Mouse (Mus musculus): ENCODE measurements at regions not wholly inside any gene's neighbourhood (a gene's known extent, or its start where the extent isn't known, plus 50 kb on each side); places are given as distances from the start of the nearest gene placed in this dataset.

- no peak for DNase-seq (ENCODE audit: low read depth)
Measured at GRCm38 (mm10) chr2:148558365-148558764, 114.0 kb upstream of the Nxt1 start.

GRCm38 (mm10) chr2:148551207-148551606, 107.8 kb upstream of the Cd93 start:
- no peak for DNase-seq (ENCODE audit: low read depth)

GRCm38 (mm10) chr2:148549618-148550017, 106.3 kb upstream of the Cd93 start:
- DNase-seq (ENCODE audit: low read depth): no peak

- peak; percentile 63 for DNase-seq (ENCODE audit: low read depth)
Measured at GRCm38 (mm10) chr2:148542340-148542739, 99.0 kb upstream of the Cd93 start.

- peak; percentile 70 for DNase-seq (ENCODE audit: low read depth)
Measured at GRCm38 (mm10) chr2:148537914-148538510, 94.6 kb upstream of the Cd93 start.

- peak; percentile 54 for DNase-seq (ENCODE audit: low read depth)
Measured at GRCm38 (mm10) chr2:148537251-148537650, 93.9 kb upstream of the Cd93 start.

GRCm38 (mm10) chr2:148536608-148537007, 93.2 kb upstream of the Cd93 start:
- DNase-seq (ENCODE audit: low read depth): no peak

GRCm38 (mm10) chr2:148535562-148536180, 92.3 kb upstream of the Cd93 start:
- peak; percentile 73 for DNase-seq (ENCODE audit: low read depth)

- no peak for DNase-seq (ENCODE audit: low read depth)
Measured at GRCm38 (mm10) chr2:148532051-148532450, 88.7 kb upstream of the Cd93 start.

GRCm38 (mm10) chr2:148530546-148530945, 87.2 kb upstream of the Cd93 start:
- DNase-seq (ENCODE audit: low read depth): no peak

GRCm38 (mm10) chr2:148529900-148530299, 86.5 kb upstream of the Cd93 start:
- DNase-seq (ENCODE audit: low read depth): no peak

- DNase-seq (ENCODE audit: low read depth): no peak
Measured at GRCm38 (mm10) chr2:148527755-148528154, 84.4 kb upstream of the Cd93 start.

GRCm38 (mm10) chr2:148525496-148525895, 82.1 kb upstream of the Cd93 start:
- no peak for DNase-seq (ENCODE audit: low read depth)

GRCm38 (mm10) chr2:148523401-148523800, 80.0 kb upstream of the Cd93 start:
- DNase-seq (ENCODE audit: low read depth): no peak

GRCm38 (mm10) chr2:148522936-148523335, 79.6 kb upstream of the Cd93 start:
- DNase-seq (ENCODE audit: low read depth): no peak

GRCm38 (mm10) chr2:148521966-148522575, 78.7 kb upstream of the Cd93 start:
- DNase-seq (ENCODE audit: low read depth): peak; percentile 96

GRCm38 (mm10) chr2:148520291-148520690, 76.9 kb upstream of the Cd93 start:
- no peak for DNase-seq (ENCODE audit: low read depth)

- peak; percentile 78 for DNase-seq (ENCODE audit: low read depth)
Measured at GRCm38 (mm10) chr2:148519689-148520290, 76.4 kb upstream of the Cd93 start.

- DNase-seq (ENCODE audit: low read depth): no peak
Measured at GRCm38 (mm10) chr2:148517906-148518305, 74.5 kb upstream of the Cd93 start.

- DNase-seq (ENCODE audit: low read depth): no peak
Measured at GRCm38 (mm10) chr2:148510008-148510681, 66.8 kb upstream of the Cd93 start.

GRCm38 (mm10) chr2:148509357-148509756, 66.0 kb upstream of the Cd93 start:
- peak; percentile 70 for DNase-seq (ENCODE audit: low read depth)

GRCm38 (mm10) chr2:148507523-148507922, 64.2 kb upstream of the Cd93 start:
- DNase-seq (ENCODE audit: low read depth): no peak

- no peak for DNase-seq (ENCODE audit: low read depth)
Measured at GRCm38 (mm10) chr2:148506966-148507365, 63.6 kb upstream of the Cd93 start.

All from NIH3T3 (cell line).